Mouse (Mus musculus): ENCODE measurements around the gene Tcf25. TPM values are rescaled to one million over a fixed set of nuclear protein-coding genes. Genes with fewer than 3 reads are reported as not detected.
A peak's percentile ranks its signal among the peaks of the same experiment; 100 is the strongest.

Tcf25 gene
- 100 to 1,000 TPM; 466 to 571 (median 498) TPM for total RNA-seq (2022)

GRCm38 (mm10) chr8:123373403-123374238 is at the start of gene Tcf25:
Gene Tcf25 (plus strand): TSS chr8:123373753.
- DNase-seq (ENCODE audit: low spot score in 2 of 2): peak; percentile 95

DNA sequence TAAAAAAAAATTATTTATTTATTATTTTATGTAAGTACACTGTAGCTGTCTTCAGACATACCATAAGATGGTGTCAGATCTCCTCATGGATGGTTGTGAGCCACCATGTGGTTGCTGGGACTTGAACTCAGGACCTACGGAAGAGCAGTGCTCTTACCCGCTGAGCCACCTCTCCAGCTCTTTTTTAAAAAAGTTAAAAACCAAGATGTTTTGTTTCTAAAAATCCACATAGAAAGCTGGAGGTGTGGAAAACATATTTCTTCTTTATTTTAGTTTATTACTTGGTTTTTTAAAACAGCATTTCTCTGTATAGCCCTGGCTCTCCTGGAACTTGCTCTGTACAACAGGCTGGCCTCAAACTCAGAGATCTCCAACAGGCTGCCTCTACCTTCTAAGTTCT is 45.0 kb upstream of the Tcf25 start:
- DNase-seq (ENCODE audit: low spot score in 2 of 2): no peak

DNA sequence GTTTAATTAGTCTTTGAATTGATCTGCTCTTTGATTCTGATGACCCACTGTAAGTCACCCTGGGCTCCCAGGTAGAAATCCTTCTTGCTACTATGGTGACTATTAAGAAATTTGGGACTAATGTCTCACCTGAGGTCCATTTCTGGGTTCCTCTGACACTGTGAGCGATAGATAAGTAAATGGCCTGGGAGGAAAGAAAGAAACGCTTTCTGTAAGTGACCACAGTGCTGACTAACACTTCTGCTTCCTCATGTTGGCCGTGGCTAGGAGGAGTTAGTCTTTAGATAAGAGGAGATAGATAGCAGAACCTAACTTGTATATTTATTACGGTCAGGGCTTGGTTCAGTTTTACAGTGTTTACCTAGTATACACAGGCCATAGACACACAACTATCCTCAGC is 44.2 kb upstream of the Tcf25 start:
- no peak for DNase-seq (ENCODE audit: low spot score in 2 of 2)

DNA sequence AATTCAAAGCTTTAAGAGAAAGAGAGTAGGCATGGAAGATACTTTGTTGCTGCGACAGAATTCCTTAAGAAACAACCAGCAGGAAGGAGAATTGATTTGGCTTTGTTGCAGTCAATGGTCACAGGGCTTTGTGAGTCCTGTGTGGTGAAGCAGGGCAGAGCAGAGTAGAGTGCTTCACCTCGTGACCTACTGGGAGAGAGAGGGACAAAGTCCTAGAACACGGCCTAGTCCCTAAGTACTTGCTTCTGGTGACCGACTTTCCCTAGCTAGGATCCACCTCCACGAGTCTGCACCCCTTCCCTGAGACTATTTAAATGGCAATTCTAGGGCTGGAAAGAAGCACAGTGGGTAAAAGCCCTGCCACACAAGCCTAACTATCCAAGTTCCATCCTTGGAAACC is 43.6 kb upstream of the Tcf25 start:
- no peak for DNase-seq (ENCODE audit: low spot score in 2 of 2)

DNA sequence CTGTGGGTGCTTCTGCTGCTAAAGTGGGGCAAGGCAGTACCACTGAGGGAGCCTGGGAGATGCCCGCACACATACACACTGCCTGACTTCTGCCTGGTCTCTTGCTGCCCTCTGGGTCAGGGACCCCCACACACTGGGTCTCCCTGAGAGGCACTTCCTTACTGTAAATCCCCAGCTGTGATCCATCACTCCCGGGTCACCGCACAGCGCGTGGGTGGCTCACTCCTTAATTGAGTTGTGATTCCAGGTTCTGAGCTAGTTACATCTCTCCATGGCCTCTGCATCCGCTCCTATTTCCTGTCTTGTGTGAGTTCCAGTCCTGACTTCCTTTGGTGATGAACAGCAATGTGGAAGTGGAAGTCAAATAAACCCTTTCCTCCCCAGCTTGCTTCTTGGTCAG is 42.9 kb upstream of the Tcf25 start:
- DNase-seq (ENCODE audit: low spot score in 2 of 2): no peak

DNA sequence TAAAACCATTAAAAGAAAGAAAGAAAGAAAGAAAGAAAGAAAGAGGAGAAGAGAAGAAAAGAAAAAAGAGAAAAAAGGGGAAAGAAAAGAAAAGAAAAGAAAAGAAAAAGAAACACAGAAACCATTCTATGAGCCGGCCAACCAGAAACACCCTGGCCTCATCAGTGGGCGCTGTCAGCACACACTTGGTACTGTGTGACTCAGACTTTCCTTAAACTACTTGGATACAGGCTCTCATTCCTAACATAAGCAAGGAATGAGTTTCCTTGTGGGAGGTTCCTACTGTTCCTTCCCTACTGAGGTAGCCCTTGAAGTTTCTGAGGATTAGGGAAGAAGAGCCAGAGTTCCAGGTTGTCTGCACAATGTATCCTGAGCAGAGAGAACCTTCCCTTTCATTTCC is 42.3 kb upstream of the Tcf25 start:
- DNase-seq (ENCODE audit: low spot score in 2 of 2): no peak

DNA sequence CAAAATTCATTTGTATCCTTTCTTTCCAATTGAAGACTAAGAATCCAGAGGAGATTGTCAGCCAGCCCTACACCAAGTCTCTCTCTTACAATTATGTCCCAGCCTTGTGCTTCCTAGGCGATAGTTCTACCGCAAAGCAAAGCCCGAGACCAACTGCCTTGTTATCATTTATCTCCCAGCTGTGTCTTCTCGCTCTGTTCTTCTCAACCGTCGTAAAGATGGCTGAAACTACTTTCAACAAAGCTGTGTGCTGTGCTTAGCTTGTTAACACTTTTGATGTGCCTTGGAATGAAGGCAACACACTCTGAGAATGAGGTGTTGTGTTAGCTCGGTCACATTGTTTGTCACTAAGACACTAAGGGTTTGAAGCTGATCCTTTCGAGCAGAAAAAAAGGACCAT is 41.7 kb upstream of the Tcf25 start:
- no peak for DNase-seq (ENCODE audit: low spot score in 2 of 2)

GRCm38 (mm10) chr8:123332262-123333090 is 41.1 kb upstream of the Tcf25 start, which contains the start of gene Spire2:
Gene Spire2 (plus strand): TSS chr8:123332713.
- peak; percentile 45 to 47 for DNase-seq (ENCODE audit: low spot score in 2 of 2)

DNA sequence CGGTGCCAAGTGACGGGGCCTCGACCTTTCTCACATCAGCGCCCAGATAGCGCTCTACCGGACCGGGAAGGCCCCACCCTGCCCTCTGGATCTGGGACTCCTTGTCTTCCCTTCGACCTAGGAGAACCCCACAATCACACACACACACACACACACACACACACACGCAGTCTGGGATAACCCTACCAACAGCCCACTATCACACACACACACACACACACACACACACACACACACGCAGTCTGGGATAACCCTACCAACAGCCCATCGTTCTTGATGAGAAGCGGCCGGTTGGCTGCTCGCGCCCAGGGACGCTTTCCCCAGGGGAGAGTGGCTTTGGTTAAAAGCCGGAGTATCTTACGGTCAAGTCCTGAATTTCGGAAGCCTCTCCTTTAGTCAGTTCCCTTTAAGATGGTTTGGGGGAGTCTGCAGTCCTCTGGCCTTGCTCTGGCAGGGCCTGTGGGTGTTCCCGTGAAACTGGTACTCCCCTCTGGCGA is 40.4 kb upstream of the Tcf25 start:
- DNase-seq (ENCODE audit: low spot score in 2 of 2): no peak

DNA sequence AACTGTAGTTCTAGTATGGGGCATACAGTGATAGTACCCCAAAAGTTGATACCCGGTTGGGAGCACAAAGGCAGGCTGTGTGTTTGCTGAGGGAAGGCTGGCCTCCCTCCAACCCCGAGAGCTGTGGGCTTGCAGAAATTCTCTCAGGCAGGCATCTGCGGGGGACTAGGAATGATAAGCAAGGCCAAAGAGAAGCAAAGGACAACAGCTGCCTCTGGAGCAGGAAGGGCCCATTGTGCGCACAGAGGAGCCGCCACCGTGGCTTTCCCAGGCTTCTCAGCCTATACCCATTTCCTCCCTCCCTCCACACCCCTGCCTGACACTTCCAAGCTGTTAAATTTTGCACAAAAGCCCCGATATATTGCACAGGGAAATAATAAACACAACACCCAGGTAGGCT is 39.7 kb upstream of the Tcf25 start:
- DNase-seq (ENCODE audit: low spot score in 2 of 2): no peak

- DNase-seq (ENCODE audit: low spot score in 2 of 2): no peak
Observed at GRCm38 (mm10) chr8:123334467-123334866, 39.1 kb upstream of the Tcf25 start.

GRCm38 (mm10) chr8:123337475-123337874 is 36.1 kb upstream of the Tcf25 start:
- DNase-seq (ENCODE audit: low spot score in 2 of 2): no peak

- no peak for DNase-seq (ENCODE audit: low spot score in 2 of 2)
Observed at GRCm38 (mm10) chr8:123340071-123340470, 33.5 kb upstream of the Tcf25 start.

- DNase-seq (ENCODE audit: low spot score in 2 of 2): no peak
Observed at GRCm38 (mm10) chr8:123341040-123342015, 32.2 kb upstream of the Tcf25 start.

GRCm38 (mm10) chr8:123342253-123342652 is 31.3 kb upstream of the Tcf25 start:
- DNase-seq (ENCODE audit: low spot score in 2 of 2): no peak

DNA sequence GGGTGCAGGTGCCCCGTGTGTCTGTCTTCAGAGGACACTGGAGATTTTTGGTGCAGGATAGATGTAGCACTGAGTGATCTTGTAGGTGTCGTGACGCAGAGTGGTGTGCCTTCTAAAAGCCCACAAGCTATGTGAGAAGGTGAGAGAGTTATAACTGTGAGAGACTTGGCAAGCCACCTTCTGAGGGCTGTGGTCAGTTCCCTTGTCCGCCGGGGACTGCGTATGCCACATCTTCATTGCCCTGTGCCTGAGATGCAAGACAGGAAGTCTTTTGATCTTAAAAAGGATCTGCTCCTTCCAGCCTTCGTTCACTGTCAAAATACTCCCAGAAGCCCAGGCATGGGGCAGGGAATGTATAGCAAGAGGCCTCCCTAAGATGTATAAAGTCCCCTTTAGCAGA is 30.6 kb upstream of the Tcf25 start:
- DNase-seq (ENCODE audit: low spot score in 2 of 2): no peak

- no peak for DNase-seq (ENCODE audit: low spot score in 2 of 2)
Observed at GRCm38 (mm10) chr8:123343422-123343821, 30.1 kb upstream of the Tcf25 start.

DNA sequence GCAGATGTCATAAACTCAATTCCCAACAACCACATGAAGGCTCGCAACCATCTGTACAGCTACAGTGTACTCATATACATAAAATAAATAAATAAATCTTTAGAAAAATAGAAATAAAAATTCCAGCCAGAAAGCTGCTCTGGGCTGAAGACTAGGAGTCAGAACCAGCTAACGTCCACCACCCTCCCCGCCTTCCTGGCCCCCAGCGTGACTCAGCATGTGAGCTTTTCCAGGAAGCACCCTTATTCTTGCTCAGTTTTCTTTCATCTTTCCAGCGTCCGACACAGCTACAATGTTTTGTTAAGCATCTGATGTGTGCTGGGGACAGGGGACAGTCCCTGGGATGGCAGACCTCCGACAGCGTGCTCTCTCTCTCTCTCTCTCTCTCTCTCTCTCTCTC is 28.4 kb upstream of the Tcf25 start:
- DNase-seq (ENCODE audit: low spot score in 2 of 2): no peak

DNA sequence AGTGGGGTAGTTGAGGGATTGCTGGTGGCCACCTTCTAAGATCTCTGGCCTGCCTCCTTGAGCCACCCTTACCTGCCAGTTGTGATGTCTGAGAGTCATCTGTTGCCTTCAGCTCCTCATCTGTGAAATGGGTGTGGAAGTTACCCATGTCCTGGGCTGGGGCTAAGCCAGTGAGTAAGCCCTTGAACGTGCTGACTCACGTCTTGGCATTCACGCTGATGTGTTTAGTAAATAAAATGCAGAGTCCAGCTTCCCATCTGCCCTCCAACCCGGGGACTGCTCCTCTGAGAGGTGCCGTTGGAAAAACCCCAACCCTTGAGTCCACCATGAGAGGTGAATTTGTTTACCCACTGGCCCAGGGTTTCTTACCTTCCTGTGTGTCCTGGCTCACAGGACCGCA is 27.7 kb upstream of the Tcf25 start:
- no peak for DNase-seq (ENCODE audit: low spot score in 2 of 2)

DNA sequence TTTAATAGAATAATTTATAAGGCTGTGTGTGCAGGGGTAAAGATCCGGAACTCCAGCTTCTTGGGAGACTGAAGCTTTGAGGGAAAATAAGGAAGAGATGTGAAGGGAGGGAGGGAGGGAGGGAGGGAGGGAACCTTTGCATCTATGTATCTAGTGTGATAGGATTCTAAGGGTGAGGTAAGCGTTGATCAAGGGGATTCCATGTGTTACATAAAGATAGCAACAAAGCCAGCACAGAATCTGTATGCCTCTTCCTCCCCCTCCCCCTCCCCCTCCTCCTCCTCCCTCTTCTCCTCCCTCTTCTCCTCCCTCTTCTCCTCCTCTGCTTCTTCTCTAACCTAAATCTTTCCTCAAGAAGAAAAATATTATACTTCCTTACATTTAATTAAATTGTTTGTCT is 26.3 kb upstream of the Tcf25 start:
- no peak for DNase-seq (ENCODE audit: low spot score in 2 of 2)

DNA sequence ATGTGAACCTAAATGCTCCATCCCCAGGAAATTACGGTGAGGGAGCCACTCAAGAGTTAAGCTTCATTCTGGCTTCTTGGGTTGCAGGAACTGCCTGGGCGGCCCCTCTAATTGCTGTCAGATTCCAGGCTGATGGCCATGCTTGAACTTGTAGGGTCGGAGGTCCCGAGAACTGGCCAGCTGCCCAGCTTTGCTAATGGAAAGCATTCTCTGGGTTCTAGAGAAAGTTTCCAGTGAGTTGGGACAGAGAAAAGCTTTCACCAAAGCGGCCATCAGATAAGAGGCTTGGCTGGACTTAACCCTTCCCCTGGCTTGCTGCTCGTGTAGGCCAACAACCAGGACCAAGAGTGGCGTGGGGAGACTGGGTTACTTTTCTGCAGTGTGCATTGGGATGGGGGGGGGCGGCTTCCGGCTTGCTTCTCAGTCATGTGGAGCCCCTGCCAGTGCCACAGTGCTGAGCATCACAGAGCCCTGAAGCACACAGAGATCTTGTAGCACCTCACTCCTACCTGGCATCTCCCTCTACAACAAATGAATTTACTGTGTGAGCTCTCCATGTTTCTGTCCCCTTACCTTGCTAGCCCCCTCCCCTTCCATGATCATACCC is 25.2 kb upstream of the Tcf25 start:
- no peak for DNase-seq (ENCODE audit: low spot score in 2 of 2)
